Mouse (Mus musculus): Measurements from ENCODE around the gene Plxna1. TPM values are rescaled to one million over a fixed set of nuclear protein-coding genes. Genes with fewer than 3 reads are reported as not detected.

The Plxna1 gene
- polyA plus RNA-seq, 1 experiment from 2014 or later, result 7.7 TPM

DNA sequence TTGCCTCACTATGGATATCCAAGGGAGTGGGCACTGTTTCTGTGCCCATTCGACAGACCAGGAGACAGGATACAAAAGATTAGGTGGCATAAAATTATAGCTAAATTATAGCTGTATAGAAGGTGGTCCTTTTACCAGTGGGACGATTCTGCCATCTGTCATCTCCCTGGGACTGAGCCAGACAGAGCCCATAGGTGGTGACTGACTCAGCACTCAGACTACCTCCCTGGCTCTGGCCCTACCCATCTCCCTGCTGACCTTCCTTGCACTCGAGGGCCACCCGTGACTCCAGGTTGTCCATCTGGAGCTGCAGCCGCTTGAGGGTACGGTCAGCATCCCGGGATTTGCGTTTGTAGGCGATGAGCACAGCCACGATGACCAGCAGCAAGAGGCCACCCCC, 31.5 kb downstream of the Plxna1 start:
- Histone ChIP-seq H3K4me3 (ENCODE audit: low read depth, low read length) (no peak overlapping the region), H3K4me1 (replicated peaks; ENCODE audit: control insufficient read depth, insufficient read depth, low read length) (no peaks in the 10 kb centered on the region), H3K4me2 (no peak overlapping the region), H3K36me3 (ENCODE audit: control insufficient read depth, insufficient read depth, low read length) (peaks cover 32% of the 10 kb centered on the region), H3K27me3 (replicated peaks; ENCODE audit: control insufficient read depth, insufficient read depth, low read length) (no peaks in the 10 kb centered on the region), H3K9ac (ENCODE audit: low read depth, low read length) (no peak overlapping the region), H3K9me3 (ENCODE audit: control insufficient read depth, low read length) (no peaks in the 10 kb centered on the region), H3K27ac (ENCODE audit: low read depth, low read length) (no peak overlapping the region)
- ATAC-seq (replicated peaks; ENCODE audit: low FRiP score) (no peak), DNase-seq (ENCODE audit: low spot score) (no peak)
- WGBS, result 92% methylated on average over 10 of the region's 10 CpGs

DNA sequence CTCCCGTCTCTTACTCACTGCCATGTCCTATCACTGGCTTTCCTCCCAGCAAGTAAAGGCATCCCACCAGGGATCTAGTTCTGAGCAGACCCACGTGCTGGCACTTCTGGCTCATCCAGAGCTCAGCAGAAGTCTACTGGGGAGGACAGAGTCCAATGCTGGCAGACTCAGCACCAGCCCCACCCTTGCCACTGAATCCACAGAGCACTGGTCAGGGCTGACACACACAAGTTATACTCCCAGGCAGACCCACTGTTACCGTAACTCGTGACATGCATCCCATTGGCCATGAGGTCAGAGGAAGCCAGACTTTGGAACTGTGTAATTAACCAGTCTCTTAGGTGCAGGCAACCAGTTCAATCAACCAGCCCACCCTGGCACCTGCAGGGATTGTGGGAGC, 33.8 kb downstream of the Plxna1 start:
- ATAC-seq (replicated peaks; ENCODE audit: low FRiP score) (no peak), DNase-seq (ENCODE audit: low spot score) (no peak)
- H3K4me3 ChIP-seq (ENCODE audit: low read depth, low read length), result no peak overlapping the region
- H3K27ac ChIP-seq (ENCODE audit: low read depth, low read length), result no peak overlapping the region
- H3K27me3 ChIP-seq (replicated peaks; ENCODE audit: control insufficient read depth, insufficient read depth, low read length), result no peaks in the 10 kb centered on the region
- no peak overlapping the region for H3K4me2 ChIP-seq
- peaks cover 25% of the 10 kb centered on the region for H3K36me3 ChIP-seq (ENCODE audit: control insufficient read depth, insufficient read depth, low read length)
- no peaks in the 10 kb centered on the region for H3K9me3 ChIP-seq (ENCODE audit: control insufficient read depth, low read length)
- H3K9ac ChIP-seq (ENCODE audit: low read depth, low read length), result no peak overlapping the region
- WGBS, result 79% methylated on average over 4 of the region's 4 CpGs
- no peaks in the 10 kb centered on the region for H3K4me1 ChIP-seq (replicated peaks; ENCODE audit: control insufficient read depth, insufficient read depth, low read length)

DNA sequence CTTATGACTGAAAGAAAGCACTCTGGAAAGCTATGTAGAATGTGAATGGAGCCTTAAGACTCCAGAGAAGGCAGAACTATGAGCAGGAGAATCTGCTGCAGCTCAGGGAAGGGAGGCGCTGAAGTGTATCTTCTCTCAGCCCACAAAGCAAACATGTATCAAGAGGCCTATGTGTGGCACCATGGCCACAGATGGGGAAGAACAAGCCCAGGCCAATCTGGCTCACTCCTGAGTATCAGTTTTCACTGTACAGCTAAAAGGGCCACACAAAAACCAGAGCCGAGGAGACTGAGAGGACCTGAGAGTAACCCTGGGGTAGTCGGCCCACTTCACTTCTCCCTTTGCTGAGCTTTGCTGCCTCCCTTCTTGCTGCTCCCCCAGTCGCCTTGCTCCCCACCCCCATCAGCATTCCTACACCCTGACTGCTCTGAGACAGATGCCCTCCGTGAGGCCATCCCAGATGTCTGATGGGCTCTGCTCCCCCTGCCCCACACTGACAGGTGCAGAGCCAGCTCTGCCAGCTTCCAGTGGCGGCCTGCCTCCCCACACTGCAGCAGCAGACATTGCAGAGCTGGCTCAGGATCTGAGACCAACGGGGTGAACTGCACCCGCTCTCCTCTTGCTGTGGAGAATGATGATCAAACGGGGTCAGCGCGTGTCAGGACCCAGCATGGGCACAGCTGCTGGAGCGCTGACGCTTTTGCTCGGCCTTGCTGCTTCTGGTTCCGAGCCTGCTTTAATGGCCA, 34.5 kb downstream of the Plxna1 start:
- Histone ChIP-seq H3K4me2 (no peak overlapping the region), H3K27ac (ENCODE audit: low read depth, low read length) (no peak overlapping the region), H3K4me3 (ENCODE audit: low read depth, low read length) (no peak overlapping the region), H3K4me1 (replicated peaks; ENCODE audit: control insufficient read depth, insufficient read depth, low read length) (no peaks in the 10 kb centered on the region), H3K9ac (ENCODE audit: low read depth, low read length) (no peak overlapping the region), H3K27me3 (replicated peaks; ENCODE audit: control insufficient read depth, insufficient read depth, low read length) (no peaks in the 10 kb centered on the region), H3K36me3 (ENCODE audit: control insufficient read depth, insufficient read depth, low read length) (peaks cover 24% of the 10 kb centered on the region), H3K9me3 (ENCODE audit: control insufficient read depth, low read length) (no peaks in the 10 kb centered on the region)
- ATAC-seq (replicated peaks; ENCODE audit: low FRiP score) (no peak), DNase-seq (ENCODE audit: low spot score) (no peak)
- WGBS, result 81% methylated on average over 15 of the region's 15 CpGs

DNA sequence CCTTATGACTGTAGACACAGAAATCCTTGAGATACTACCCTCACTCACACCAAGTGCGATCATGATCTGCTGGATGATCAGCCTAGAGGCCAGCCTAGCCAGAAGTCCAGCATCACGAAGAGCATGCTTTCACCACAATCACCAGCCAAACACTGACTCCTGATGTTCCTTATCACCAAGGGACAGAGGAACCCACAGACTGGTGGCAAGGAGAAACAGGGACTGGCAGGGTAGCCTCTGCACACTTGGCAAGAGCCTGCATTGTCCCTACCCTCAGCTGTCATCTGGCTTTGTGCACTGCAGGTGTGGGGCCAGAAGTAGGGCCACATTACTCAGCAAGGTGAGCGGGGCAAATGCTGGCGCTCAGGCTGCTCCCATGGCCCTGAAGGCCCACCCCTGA, 37.6 kb downstream of the Plxna1 start:
- Histone ChIP-seq H3K27me3 (replicated peaks; ENCODE audit: control insufficient read depth, insufficient read depth, low read length) (no peaks in the 10 kb centered on the region), H3K36me3 (ENCODE audit: control insufficient read depth, insufficient read depth, low read length) (peaks cover 20% of the 10 kb centered on the region; the same call in 1 of the 2 replicates), H3K27ac (ENCODE audit: low read depth, low read length) (no peak overlapping the region), H3K9me3 (ENCODE audit: control insufficient read depth, low read length) (no peaks in the 10 kb centered on the region), H3K4me3 (ENCODE audit: low read depth, low read length) (no peak overlapping the region), H3K9ac (ENCODE audit: low read depth, low read length) (no peak overlapping the region), H3K4me2 (no peak overlapping the region), H3K4me1 (replicated peaks; ENCODE audit: control insufficient read depth, insufficient read depth, low read length) (no peaks in the 10 kb centered on the region)
- ATAC-seq (replicated peaks; ENCODE audit: low FRiP score), result peak; percentile 55
- no peak for DNase-seq (ENCODE audit: low spot score)
- WGBS, result 74% methylated on average over 4 of the region's 4 CpGs

DNA sequence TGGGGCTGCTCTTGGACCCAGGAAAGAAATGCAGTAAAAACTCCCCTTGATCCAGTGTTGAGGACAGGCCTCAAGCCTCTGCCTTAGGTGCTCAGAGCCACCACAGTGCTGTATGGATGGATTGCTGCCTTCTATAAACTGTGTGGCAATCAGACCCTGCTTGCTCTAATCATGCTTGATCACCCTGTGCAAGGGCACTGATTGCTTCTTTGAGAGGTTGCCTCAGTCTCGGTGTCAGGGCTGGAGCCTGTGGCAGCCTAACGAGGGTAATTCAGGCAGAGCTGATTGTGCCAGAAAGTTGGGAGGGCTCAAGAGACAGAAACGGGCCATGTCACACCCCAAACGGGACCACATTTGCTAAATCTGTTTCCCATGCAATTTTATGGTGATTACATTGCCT, 47.2 kb downstream of the Plxna1 start:
- DNase-seq (ENCODE audit: low spot score), result no peak

DNA sequence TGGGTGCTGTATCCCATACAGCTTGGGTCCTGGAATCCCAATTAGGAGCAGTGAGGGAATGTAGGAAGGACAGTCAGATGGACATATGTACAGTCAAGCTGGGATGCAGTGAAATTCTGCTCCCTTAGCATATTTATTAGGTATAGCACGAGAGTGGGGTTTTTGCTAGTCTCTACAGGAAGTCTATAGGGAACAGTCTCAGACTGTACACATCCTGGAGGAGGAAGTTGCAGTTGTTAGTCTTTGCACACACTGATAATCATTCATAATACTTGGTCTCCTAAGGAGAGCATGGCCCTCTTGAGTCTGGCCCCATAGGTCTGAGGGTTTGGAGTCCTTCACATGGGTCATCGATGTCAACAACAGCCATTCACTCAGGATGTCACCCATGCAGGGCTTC, 50.9 kb downstream of the Plxna1 start:
- H3K9ac ChIP-seq (ENCODE audit: low read depth, low read length), result no peak overlapping the region
- H3K36me3 ChIP-seq (ENCODE audit: control insufficient read depth, insufficient read depth, low read length), result no peaks in the 10 kb centered on the region
- H3K27ac ChIP-seq (ENCODE audit: low read depth, low read length), result no peak overlapping the region
- no peaks in the 10 kb centered on the region for H3K9me3 ChIP-seq (ENCODE audit: control insufficient read depth, low read length)
- no peaks in the 10 kb centered on the region for H3K27me3 ChIP-seq (replicated peaks; ENCODE audit: control insufficient read depth, insufficient read depth, low read length)
- H3K4me2 ChIP-seq, result no peak overlapping the region
- H3K4me3 ChIP-seq (ENCODE audit: low read depth, low read length), result no peak overlapping the region
- DNase-seq (ENCODE audit: low spot score) (no peak), ATAC-seq (replicated peaks; ENCODE audit: low FRiP score) (no peak)
- no peaks in the 10 kb centered on the region for H3K4me1 ChIP-seq (replicated peaks; ENCODE audit: control insufficient read depth, insufficient read depth, low read length)
- 56% methylated on average over 2 of the region's 2 CpGs for WGBS

More for the DNA sequence above, 47.2 kb downstream of the Plxna1 start:
- H3K36me3 ChIP-seq (ENCODE audit: control insufficient read depth, insufficient read depth, low read length), result peaks cover 10% of the 10 kb centered on the region
- ATAC-seq (replicated peaks; ENCODE audit: low FRiP score), result no peak
- H3K27ac ChIP-seq (ENCODE audit: low read depth, low read length), result no peak overlapping the region
- no peaks in the 10 kb centered on the region for H3K9me3 ChIP-seq (ENCODE audit: control insufficient read depth, low read length)
- H3K9ac ChIP-seq (ENCODE audit: low read depth, low read length), result no peak overlapping the region
- WGBS, result 53% methylated on average over 4 of the region's 4 CpGs
- no peaks in the 10 kb centered on the region for H3K27me3 ChIP-seq (replicated peaks; ENCODE audit: control insufficient read depth, insufficient read depth, low read length)
- H3K4me3 ChIP-seq (ENCODE audit: low read depth, low read length), result no peak overlapping the region
- no peaks in the 10 kb centered on the region for H3K4me1 ChIP-seq (replicated peaks; ENCODE audit: control insufficient read depth, insufficient read depth, low read length)
- H3K4me2 ChIP-seq, result no peak overlapping the region

DNA sequence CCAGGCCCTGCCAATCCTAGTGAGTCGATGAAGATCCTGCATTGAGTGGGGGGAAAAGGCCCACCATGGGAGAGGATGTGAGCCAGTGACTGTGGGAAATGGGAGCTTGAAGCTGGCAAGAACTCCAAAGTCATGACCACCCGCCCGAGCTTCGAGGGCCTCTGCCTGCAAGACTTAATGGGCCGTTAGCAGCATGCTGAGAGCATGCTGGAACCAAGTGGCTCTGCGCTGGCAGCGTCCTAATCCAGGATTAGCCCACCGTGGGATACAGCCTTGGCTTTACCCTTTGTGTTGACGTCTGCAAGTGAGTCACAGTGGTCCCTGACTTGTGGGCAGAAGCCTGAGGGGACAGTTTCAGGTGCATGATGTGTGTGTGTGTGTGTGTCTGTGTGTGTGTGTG, 52.2 kb downstream of the Plxna1 start:
- DNase-seq (ENCODE audit: low spot score) (no peak), ATAC-seq (replicated peaks; ENCODE audit: low FRiP score) (no peak)
- Histone ChIP-seq H3K27ac (ENCODE audit: low read depth, low read length) (no peak overlapping the region), H3K9ac (ENCODE audit: low read depth, low read length) (no peak overlapping the region), H3K36me3 (ENCODE audit: control insufficient read depth, insufficient read depth, low read length) (no peaks in the 10 kb centered on the region), H3K4me1 (replicated peaks; ENCODE audit: control insufficient read depth, insufficient read depth, low read length) (no peaks in the 10 kb centered on the region), H3K4me3 (ENCODE audit: low read depth, low read length) (no peak overlapping the region), H3K4me2 (no peak overlapping the region), H3K9me3 (ENCODE audit: control insufficient read depth, low read length) (no peaks in the 10 kb centered on the region), H3K27me3 (replicated peaks; ENCODE audit: control insufficient read depth, insufficient read depth, low read length) (no peaks in the 10 kb centered on the region)
- 46% methylated on average over 9 of the region's 9 CpGs for WGBS

DNA sequence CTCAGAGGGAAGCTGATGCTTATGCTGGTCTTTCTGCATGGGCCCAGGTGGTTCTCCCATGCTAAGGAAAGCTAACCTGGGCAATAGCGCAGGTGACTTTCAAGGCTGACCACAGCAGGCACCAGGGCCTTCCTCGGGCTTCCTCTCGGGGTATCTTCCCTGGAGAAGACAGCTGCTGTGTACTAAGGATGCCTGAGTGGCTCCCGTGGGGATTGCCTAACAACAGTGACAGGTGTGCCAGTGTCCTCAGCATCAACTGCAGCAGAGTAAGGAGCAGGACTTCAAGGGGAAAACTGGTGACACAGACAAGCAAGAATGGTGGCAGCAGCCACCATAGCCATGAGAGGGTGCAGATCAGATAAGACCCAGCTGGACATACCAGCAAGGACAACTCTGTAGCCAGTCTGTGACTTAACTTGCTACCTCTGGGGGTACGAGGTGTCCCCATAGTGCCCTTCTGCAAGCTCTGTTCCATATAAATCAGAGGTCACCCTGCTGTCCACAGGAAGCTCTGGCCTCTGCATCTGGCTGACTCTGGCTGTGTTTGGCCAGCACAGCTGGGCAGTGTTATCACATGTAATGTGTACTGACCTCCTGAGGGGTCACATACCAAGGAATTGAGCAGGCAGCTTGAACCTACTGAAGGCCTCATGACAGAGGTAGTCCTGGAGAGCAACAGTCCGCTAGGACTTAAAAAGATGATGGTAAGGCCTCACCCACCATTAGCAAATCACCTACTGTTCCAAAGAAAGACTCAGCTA, 54.0 kb downstream of the Plxna1 start:
- DNase-seq (ENCODE audit: low spot score) (no peak), ATAC-seq (replicated peaks; ENCODE audit: low FRiP score) (no peak)
- H3K9me3 ChIP-seq (ENCODE audit: control insufficient read depth, low read length), result no peaks in the 10 kb centered on the region
- H3K4me2 ChIP-seq, result no peak overlapping the region
- H3K4me3 ChIP-seq (ENCODE audit: low read depth, low read length), result no peak overlapping the region
- no peaks in the 10 kb centered on the region for H3K36me3 ChIP-seq (ENCODE audit: control insufficient read depth, insufficient read depth, low read length)
- no peaks in the 10 kb centered on the region for H3K4me1 ChIP-seq (replicated peaks; ENCODE audit: control insufficient read depth, insufficient read depth, low read length)
- no peaks in the 10 kb centered on the region for H3K27me3 ChIP-seq (replicated peaks; ENCODE audit: control insufficient read depth, insufficient read depth, low read length)
- no peak overlapping the region for H3K27ac ChIP-seq (ENCODE audit: low read depth, low read length)
- no peak overlapping the region for H3K9ac ChIP-seq (ENCODE audit: low read depth, low read length)
- 66% methylated on average over 6 of the region's 6 CpGs for WGBS
